Mouse (Mus musculus) liver, embryonic 14.5 days (tissue): ENCODE measurements around the gene Lenep.

Experiments
- CTCF ChIP-seq: IDR thresholded peaks from 2 replicates; pipeline ENCODE4 v1.5.1; 2016; ENCODE audit warnings: antibody characterized with exemption, low read depth, control low read depth
- EP300 ChIP-seq: IDR thresholded peaks from 2 replicates; pipeline ENCODE4 v1.6.1; 2016; ENCODE audit warnings: antibody characterized with exemption, low read depth

- TF ChIP-seq CTCF (no peak), EP300 (no peak)
Measured at GRCm38 (mm10) chr3:89409701-89410100, 7.1 kb upstream of the Lenep start.
